28 mouse cellular contexts compared by ENCODE assay signal in the genomic region with DNA sequence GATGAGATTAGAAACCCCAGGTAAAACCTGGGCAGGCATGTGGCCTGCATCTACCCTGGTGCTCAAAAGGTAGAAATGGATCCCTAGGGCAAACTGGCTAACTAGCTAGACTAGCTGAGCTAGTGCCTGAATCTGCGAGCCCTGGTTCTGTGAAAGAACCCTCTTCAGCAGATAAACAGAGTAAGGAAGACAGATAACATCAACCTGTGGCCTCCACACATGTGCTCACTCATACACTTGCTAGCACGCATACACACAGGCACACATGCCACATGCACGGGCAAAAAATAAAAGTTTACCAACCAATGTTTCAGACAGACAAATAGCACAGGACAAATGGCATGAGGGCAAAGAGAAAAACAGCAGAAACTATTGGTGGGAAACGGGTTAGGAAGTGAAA. TPM values are rescaled to one million over a fixed set of nuclear protein-coding genes. Genes with fewer than 3 reads are reported as not detected.
DNase-seq lines count a peak whose midpoint lies in the region; ATAC-seq and TF ChIP-seq lines count a peak whose summit lies in the region.
"Had no signal": no experiment of that assay in that cellular context is flagged by ENCODE, and none has a peak within 500 bp of the region (broad histone marks: within the 10 kb centered on the region; RNA-seq: fewer than 3 reads in every experiment).

No protein-coding gene starts in this region.

- H3K4me3 ChIP-seq in thymus, adult 2 months (ENCODE audit: control insufficient read depth, insufficient read depth, low read length), result no peak overlapping the region
- no peak overlapping the region for H3K4me3 ChIP-seq in left cerebral cortex, adult 2 months
- H3K4me3 ChIP-seq: forebrain, embryonic 10.5 days; forebrain, embryonic 13.5 days; heart, adult 2 months; heart, embryonic 10.5 days; heart, embryonic 13.5 days; hindbrain, embryonic 12.5 days; hindbrain, embryonic 15.5 days had no signal

- H3K36me3 ChIP-seq in thymus, adult 2 months (ENCODE audit: control insufficient read depth, insufficient read depth, low read length), result no peaks in the 10 kb centered on the region
- H3K36me3 ChIP-seq: forebrain, embryonic 10.5 days; heart, embryonic 10.5 days; heart, embryonic 13.5 days; hindbrain, embryonic 12.5 days; hindbrain, embryonic 15.5 days had no signal

- peak overlapping the region; percentile 76 for H3K27ac ChIP-seq in thymus, adult 2 months (ENCODE audit: control insufficient read depth, insufficient read depth, low read length)
- H3K27ac ChIP-seq in left cerebral cortex, adult 2 months, result no peak overlapping the region
- H3K27ac ChIP-seq: forebrain, embryonic 10.5 days; forebrain, embryonic 13.5 days; heart, adult 2 months; heart, embryonic 10.5 days; heart, embryonic 13.5 days; hindbrain, embryonic 12.5 days; hindbrain, embryonic 15.5 days had no signal

- peaks cover 18% of the 10 kb centered on the region for H3K4me1 ChIP-seq in thymus, adult 2 months (replicated peaks; ENCODE audit: control insufficient read depth, insufficient read depth, low read length)
- H3K4me1 ChIP-seq: forebrain, embryonic 10.5 days; forebrain, embryonic 13.5 days; heart, embryonic 13.5 days; hindbrain, embryonic 12.5 days; hindbrain, embryonic 15.5 days had no signal

- peak; percentile 37 for DNase-seq in thymus, adult 2 months
- DNase-seq in thymus, postnatal 10 days (ENCODE audit: low spot score in 2 of 2), result peak; percentile 29 to 31
- peak; percentile 46 to 51 for DNase-seq in thymus, postnatal 36 days
- no peak for DNase-seq in left cerebral cortex, adult 2 months (ENCODE audit: extremely low spot score in 1 of 2, low spot score in 2 of 2)
- no peak for DNase-seq in adrenal gland, postnatal 14 days
- DNase-seq: adrenal gland, postnatal 10 days; cerebellum, adult 11-12 months; cerebellum, adult 9-10 months; cerebellum, postnatal 14 days; gastrocnemius, postnatal 10 days; gastrocnemius, postnatal 36 days; heart, adult 2 months had no signal

- no peak for ATAC-seq in cerebellum, adult (ENCODE audit: insufficient number of reproducible peaks, low FRiP score, low TSS enrichment)
- ATAC-seq: activated CD4-positive, CD25-positive, alpha-beta regulatory T cell, adult 4 months; forebrain, embryonic 13.5 days; forebrain, embryonic 16.5 days had no signal

- no peak for TF ChIP-seq POLR2A in thymus, adult 2 months (IDR thresholded peaks at IDR 0.05; ENCODE audit: control insufficient read depth, extremely low read depth, insufficient read depth, low read length, poor library complexity)

- 31% methylated on average over 4 of the region's 4 CpGs for WGBS in thymus, adult 2 months

- no peak for TF ChIP-seq CTCF in thymus, adult 2 months (IDR thresholded peaks at IDR 0.05; ENCODE audit: borderline replicate concordance, control insufficient read depth, extremely low read depth, insufficient read depth, low read length, poor library complexity)
- TF ChIP-seq CTCF in left cerebral cortex, adult 2 months (IDR thresholded peaks at IDR 0.05), result no peak

- intact Hi-C loops in left cerebral cortex, adult 2 months (cut with DNase I), result no loop called here

- no peaks in the 10 kb centered on the region for H3K27me3 ChIP-seq in thymus, adult 2 months (ENCODE audit: control insufficient read depth, insufficient read depth, low read length)
- H3K27me3 ChIP-seq: forebrain, embryonic 13.5 days; heart, embryonic 13.5 days; hindbrain, embryonic 12.5 days; hindbrain, embryonic 15.5 days had no signal

RNA-seq across cellular contexts. Expression of a gene that starts 15.4 kb away (rescaled TPM):
- 9.1 and 10.6 TPM in 2 replicates for polyA plus RNA-seq in thymus, adult 2 months (2012; rRNA removed)
- total RNA-seq in left cerebral cortex, adult 2 months (2021), result 100 to 1,000 TPM; 298 to 346 TPM
- 602 and 698 TPM in 2 replicates for total RNA-seq in adrenal gland, postnatal 14 days (2021)

RNA-seq across cellular contexts. Expression of a gene that starts 39.9 kb away (rescaled TPM):
- 3.3 and 3.7 TPM in 2 replicates for polyA plus RNA-seq in thymus, adult 2 months (2012; rRNA removed)
- total RNA-seq in left cerebral cortex, adult 2 months (2021), result under 1 TPM; 0.51 to 0.70 TPM
- total RNA-seq in adrenal gland, postnatal 14 days (2021), result 0.23 TPM in 1 of 2 replicates, not detected in the other
- total RNA-seq: adrenal gland, postnatal 10 days; gastrocnemius, adult 18-20 months; gastrocnemius, postnatal 10 days; gastrocnemius, postnatal 36 days; granulocyte monocyte progenitor cell, adult 5-6 weeks; heart, adult 2 months; heart, postnatal 25 days; hematopoietic stem cell, adult 5-6 weeks; MEL had no signal
- polyA plus RNA-seq: activated CD4-positive, CD25-positive, alpha-beta regulatory T cell, adult 4 months; embryonic facial prominence, embryonic 11.5 days; forebrain, embryonic 10.5 days; forebrain, embryonic 13.5 days; heart, adult 2 months; heart, embryonic 10.5 days; heart, embryonic 13.5 days; heart, embryonic 16.5 days had no signal

RNA-seq across cellular contexts. Expression of a gene that starts 47.0 kb away (rescaled TPM):
- 24.0 and 33.0 TPM in 2 replicates for polyA plus RNA-seq in thymus, adult 2 months (2012; rRNA removed)
- 1 to 10 TPM; 2.7 to 2.9 TPM for total RNA-seq in left cerebral cortex, adult 2 months (2021)
- 0.11 TPM in 1 of 2 replicates, not detected in the other for total RNA-seq in adrenal gland, postnatal 14 days (2021)
- total RNA-seq: gastrocnemius, adult 18-20 months; gastrocnemius, postnatal 10 days; granulocyte monocyte progenitor cell, adult 5-6 weeks; heart, adult 2 months; heart, postnatal 25 days; hematopoietic stem cell, adult 5-6 weeks had no signal
- polyA plus RNA-seq: activated CD4-positive, CD25-positive, alpha-beta regulatory T cell, adult 4 months; heart, adult 2 months had no signal

Comparison
In these comparisons a context has a peak if more than half of its experiments do, and no peak if none do; other contexts are left out.
1. DNase-seq: peak in thymus, adult 2 months (single experiment), thymus, postnatal 10 days (2 of 2) and thymus, postnatal 36 days (2 of 2); none in left cerebral cortex, adult 2 months (0 of 2) and adrenal gland, postnatal 14 days (single experiment).